In the genomic region with DNA sequence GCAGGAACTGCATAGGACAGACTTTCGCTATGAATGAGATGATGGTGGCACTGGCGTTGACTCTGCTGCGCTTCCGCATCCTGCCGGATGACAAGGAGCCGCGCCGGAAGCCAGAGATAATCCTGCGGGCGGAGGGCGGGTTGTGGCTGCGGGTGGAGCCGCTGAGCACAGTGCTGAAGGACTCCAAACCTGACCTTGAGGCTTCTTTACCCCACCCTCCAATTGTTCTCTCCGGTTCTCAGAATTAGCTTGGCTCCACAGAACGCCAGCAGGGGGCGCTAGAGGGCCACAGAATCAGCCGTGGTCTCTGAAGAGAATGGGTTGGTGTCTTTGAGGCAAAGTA, we compare ENCODE assay signal across 8 mouse cellular contexts. TPM values are rescaled to one million over a fixed set of nuclear protein-coding genes. Genes with fewer than 3 reads are reported as not detected.
DNase-seq lines count a peak whose midpoint lies in the region; ATAC-seq lines count a peak whose summit lies in the region.

No protein-coding gene starts in this region.

- H3K9ac ChIP-seq in hindbrain, embryonic 11.5 days (ENCODE audit: low read depth, low read length): peak overlapping the region; percentile 56; the same call in 1 of the 2 replicates

- H3K36me3 ChIP-seq in hindbrain, embryonic 11.5 days (ENCODE audit: control insufficient read depth, insufficient read depth, low read length): no peaks in the 10 kb centered on the region

- no peak overlapping the region for H3K27ac ChIP-seq in hindbrain, embryonic 11.5 days (ENCODE audit: low read depth, low read length)

- ATAC-seq in hindbrain, embryonic 11.5 days (ENCODE audit: low FRiP score): peak; percentile 88

- no peaks in the 10 kb centered on the region for H3K9me3 ChIP-seq in hindbrain, embryonic 11.5 days (ENCODE audit: control insufficient read depth, low read length)

- DNase-seq in MEL-GATA-1-ER (ENCODE audit: extremely low read depth, low read depth): peak; percentile 68
- peak; percentile 80 for DNase-seq in cerebellum, adult 8-10 months
- DNase-seq in frontal cortex, adult 2 months (ENCODE audit: extremely low spot score in 1 of 2, low spot score in 1 of 2): peak; percentile 50 to 93
- DNase-seq in hindbrain, embryonic 11.5 days (ENCODE audit: low spot score): peak; percentile 96
- peak; percentile 92 for DNase-seq in layer of hippocampus, postnatal 10 days (ENCODE audit: low spot score in 2 of 2)
- DNase-seq in lung, postnatal 10 days: peak; percentile 87
- peak; percentile 83 for DNase-seq in ovary, postnatal 36 days (ENCODE audit: low spot score)
- DNase-seq in thymus, postnatal 25 days: peak; percentile 85

- peak overlapping the region; percentile 31 for H3K4me3 ChIP-seq in hindbrain, embryonic 11.5 days (ENCODE audit: low read depth, low read length)

- H3K27me3 ChIP-seq in hindbrain, embryonic 11.5 days (ENCODE audit: control insufficient read depth, insufficient read depth, low read length): no peaks in the 10 kb centered on the region

- WGBS in hindbrain, embryonic 11.5 days: 2% methylated on average over 17 of the region's 17 CpGs

- peak overlapping the region; percentile 55 for H3K4me2 ChIP-seq in hindbrain, embryonic 11.5 days (replicated peaks; ENCODE audit: low read depth, low read length)

- H3K4me1 ChIP-seq in hindbrain, embryonic 11.5 days (replicated peaks; ENCODE audit: control insufficient read depth, insufficient read depth, low read length): no peaks in the 10 kb centered on the region

RNA-seq across cellular contexts. Expression of gene Cyp4f37, which starts 13.8 kb away (rescaled TPM):
- polyA plus RNA-seq in frontal cortex, adult 2 months (2012; rRNA removed): not detected in 2 replicates
- not detected in 2 replicates for polyA plus RNA-seq in hindbrain, embryonic 11.5 days (2014; fragmentation: Nextera tagmentation; extraction: Ambion mirVana)
- total RNA-seq in layer of hippocampus, postnatal 10 days (2021): not detected

RNA-seq across cellular contexts. Expression of gene Cyp4f40, which starts 23.8 kb away (rescaled TPM):
- polyA plus RNA-seq in frontal cortex, adult 2 months (2012; rRNA removed): 0.04 and 0.08 TPM in 2 replicates
- not detected in 2 replicates for polyA plus RNA-seq in hindbrain, embryonic 11.5 days (2014; fragmentation: Nextera tagmentation; extraction: Ambion mirVana)
- total RNA-seq in layer of hippocampus, postnatal 10 days (2021): not detected

RNA-seq across cellular contexts. Expression of gene Cyp4f15, which starts 50.5 kb away (rescaled TPM):
- 30.5 and 38.6 TPM in 2 replicates for polyA plus RNA-seq in frontal cortex, adult 2 months (2012; rRNA removed)
- polyA plus RNA-seq in hindbrain, embryonic 11.5 days (2014; fragmentation: Nextera tagmentation; extraction: Ambion mirVana): 0.43 and 0.66 TPM in 2 replicates
- 1 to 10 TPM; 4.4 to 5.5 TPM for total RNA-seq in layer of hippocampus, postnatal 10 days (2021)

Comparison
In these comparisons a context has a peak if more than half of its experiments do, and no peak if none do; other contexts are left out.
1. RNA of gene Cyp4f15, which starts 50.5 kb away (polyA plus RNA-seq): 30.5 to 38.6 TPM in frontal cortex, adult 2 months; 0.43 to 0.66 TPM in hindbrain, embryonic 11.5 days; every median in the first group is over 10 times any median in the second.
2. Peak in every context shown above with its lines, with median percentiles within 50 percentile points of each other: DNase-seq.